Mouse (Mus musculus) lung, embryonic 16.5 days (tissue): ENCODE results near the gene Cxcl10. TPM values are rescaled to one million over a fixed set of nuclear protein-coding genes. Genes with fewer than 3 reads are reported as not detected.
"Not testable (repeated sequence)": the region's sequence is repeated elsewhere in the genome, so short reads cannot be mapped to it uniquely, and the experiment has no call there.

Experiments
- ATAC-seq: fragments of 200-750 bp; cut with Nextera tagmentation; 2 replicates; pipeline ENCODE4 v1.8.0; 2017; ENCODE audit warnings: low read depth, mild to moderate bottlenecking, moderate library complexity
- H3K27ac ChIP-seq: fragments of 300-500 bp; sonication (generic); 2 replicates; pipeline ENCODE4 v1.5.1; 2014; ENCODE audit warnings: mild to moderate bottlenecking, control low read depth, low read length
- H3K27me3 ChIP-seq: fragments of 300-500 bp; sonication (generic); 2 replicates; pipeline ENCODE4 v1.6.1; 2014; ENCODE audit warnings: low read depth, low read length, mixed read lengths; ENCODE audit not compliant: control insufficient read depth, insufficient read depth
- H3K36me3 ChIP-seq: fragments of 300-500 bp; sonication (generic); 2 replicates; pipeline ENCODE4 v1.6.1; 2014; ENCODE audit warnings: low read length; ENCODE audit not compliant: control insufficient read depth, insufficient read depth
- H3K4me1 ChIP-seq: fragments of 300-500 bp; sonication (generic); replicated peaks from 2 replicates; pipeline ENCODE4 v1.6.1; 2014; ENCODE audit warnings: low read length, mixed read lengths; ENCODE audit not compliant: control insufficient read depth, insufficient read depth
- H3K4me2 ChIP-seq: fragments of 300-500 bp; sonication (generic); 2 replicates; pipeline ENCODE4 v1.6.1; 2014; ENCODE audit warnings: low read depth, low read length, control low read depth
- H3K4me3 ChIP-seq: fragments of 300-500 bp; sonication (generic); 2 replicates; pipeline ENCODE4 v1.5.1; 2014; ENCODE audit warnings: mild to moderate bottlenecking, low read length, control low read depth
- H3K9ac ChIP-seq: fragments of 300-500 bp; sonication (generic); 2 replicates; pipeline ENCODE4 v1.6.1; 2014; ENCODE audit warnings: low read length, control low read depth
- H3K9me3 ChIP-seq: fragments of 300-500 bp; sonication (generic); 2 replicates; pipeline ENCODE4 v1.6.1; 2016; ENCODE audit warnings: low read length; ENCODE audit not compliant: control insufficient read depth
- WGBS: fragments of 180-500 bp; shearing (Covaris S2); extraction: QIAGEN DNeasy Blood & Tissue Kit; methylation state at CpG from one replicate; pipeline ENCODE4 v1.1.7; 2014; 5-methylcytosine and 5-hydroxymethylcytosine counted together
- polyA plus RNA-seq: library from polyadenylated mRNA; unstranded; fragments of >200 nt; fragmentation: Nextera tagmentation; extraction: Ambion mirVana; gene quantifications from 2 replicates; pipeline ENCODE4 v1.2.1, GENCODE M21; 2015

Cxcl10 gene
- polyA plus RNA-seq, 1 experiment from 2014 or later = 0.57 TPM

DNA sequence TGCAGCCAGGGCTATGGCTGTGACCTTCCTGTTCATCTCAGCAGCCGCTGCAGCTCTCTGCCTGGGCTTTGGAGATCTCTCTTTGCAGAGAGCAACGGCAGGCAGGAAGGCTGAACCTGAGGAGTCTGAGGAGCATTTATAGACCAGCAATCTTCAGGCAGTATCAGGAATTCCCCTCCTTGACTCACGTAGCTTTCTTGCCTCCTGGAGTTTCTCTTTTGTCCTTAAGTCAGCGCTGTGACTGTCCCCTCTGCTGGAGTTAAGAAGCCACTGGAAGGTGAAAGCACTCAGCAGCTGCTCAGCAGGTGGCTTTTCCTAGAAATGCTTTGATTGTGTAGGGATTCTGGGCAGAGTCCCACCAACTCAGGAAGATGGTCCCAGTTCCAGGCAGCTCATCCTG, 14.5 kb upstream of the Cxcl10 start:
- no peak overlapping the region for H3K4me3 ChIP-seq
- no peak overlapping the region for H3K4me2 ChIP-seq
- 14% methylated on average over 4 of the region's 4 CpGs for WGBS
- H3K27me3 ChIP-seq = no peaks in the 10 kb centered on the region
- ATAC-seq = no peak
- no peak overlapping the region for H3K27ac ChIP-seq
- no peak overlapping the region for H3K9ac ChIP-seq
- no peaks in the 10 kb centered on the region for H3K4me1 ChIP-seq
- no peaks in the 10 kb centered on the region for H3K9me3 ChIP-seq
- H3K36me3 ChIP-seq = no peaks in the 10 kb centered on the region

- no peaks in the 10 kb centered on the region for H3K27me3 ChIP-seq
- no peaks in the 10 kb centered on the region for H3K36me3 ChIP-seq
- no peaks in the 10 kb centered on the region for H3K4me1 ChIP-seq
- H3K27ac ChIP-seq = no peak overlapping the region
- H3K4me3 ChIP-seq = no peak overlapping the region
- WGBS = 72% methylated on average over 11 of the region's 11 CpGs
- no peak overlapping the region for H3K4me2 ChIP-seq
- no peak for ATAC-seq
- no peaks in the 10 kb centered on the region for H3K9me3 ChIP-seq
- no peak overlapping the region for H3K9ac ChIP-seq
These were observed 10.2 kb upstream of the Cxcl10 start for GRCm38 (mm10) chr5:92358767-92359455.

DNA sequence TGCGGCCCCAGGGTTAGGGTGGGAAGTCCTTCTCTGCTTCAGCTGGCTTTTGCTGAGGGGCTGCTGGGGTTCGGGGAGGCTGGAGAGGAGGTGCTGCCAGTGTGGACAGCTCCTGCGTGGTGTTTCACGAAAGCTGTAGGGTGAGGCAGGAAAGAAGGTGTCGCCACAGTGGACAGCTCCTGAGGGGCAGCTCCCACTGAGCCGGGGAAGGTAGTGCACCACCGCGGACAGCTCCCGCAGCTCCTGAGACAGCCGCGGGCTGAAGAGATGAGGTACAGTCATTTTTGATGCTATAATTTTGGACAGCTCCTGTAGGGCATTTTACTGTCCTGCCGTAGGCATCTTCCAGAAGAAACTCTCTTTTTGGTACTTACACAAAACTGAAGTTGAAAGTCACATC, 9.3 kb upstream of the Cxcl10 start:
- 18% methylated on average over 12 of the region's 12 CpGs for WGBS
- no peak overlapping the region for H3K4me2 ChIP-seq
- H3K4me1 ChIP-seq = 0 out of 2 replicates have a peak, but pooled peaks cover 1% of the 10 kb centered on the region
- no peak overlapping the region for H3K4me3 ChIP-seq
- H3K27me3 ChIP-seq = no peaks in the 10 kb centered on the region
- no peaks in the 10 kb centered on the region for H3K36me3 ChIP-seq
- no peak overlapping the region for H3K27ac ChIP-seq
- H3K9ac ChIP-seq = no peak overlapping the region
- ATAC-seq = peak; percentile 65
- no peaks in the 10 kb centered on the region for H3K9me3 ChIP-seq

DNA sequence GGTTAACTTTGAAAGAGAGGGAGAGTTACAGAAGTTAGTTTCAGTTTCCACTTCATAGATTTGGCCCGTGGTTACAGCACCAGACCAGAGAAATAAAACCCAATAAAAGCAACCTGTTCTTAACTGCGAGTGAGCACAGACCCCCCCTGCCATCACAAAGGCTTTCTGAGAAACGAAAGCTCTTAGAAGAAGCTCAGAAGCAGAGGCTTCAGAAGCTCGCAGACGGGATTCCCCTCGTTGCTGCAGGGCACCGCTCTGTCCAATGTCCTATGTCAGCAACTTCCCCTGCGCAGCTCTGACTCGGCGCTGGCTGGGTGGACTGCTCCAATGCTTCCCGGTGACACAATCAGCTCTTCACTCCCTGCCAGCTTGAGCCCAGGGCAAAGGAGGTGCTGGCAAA, 4.8 kb upstream of the Cxcl10 start:
- H3K4me3 ChIP-seq = peak overlapping the region; percentile 43
- peak overlapping the region; percentile 48 for H3K4me2 ChIP-seq
- H3K27ac ChIP-seq = no peak overlapping the region
- H3K4me1 ChIP-seq = peaks cover 6% of the 10 kb centered on the region; the same call in 1 of the 2 replicates
- 39% methylated on average over 11 of the region's 11 CpGs for WGBS
- no peaks in the 10 kb centered on the region for H3K36me3 ChIP-seq
- H3K9me3 ChIP-seq = no peaks in the 10 kb centered on the region
- no peak for ATAC-seq
- H3K27me3 ChIP-seq = no peaks in the 10 kb centered on the region
- H3K9ac ChIP-seq = 0 out of 2 replicates have a peak overlapping the region, but pooled peaks have one; percentile 49

DNA sequence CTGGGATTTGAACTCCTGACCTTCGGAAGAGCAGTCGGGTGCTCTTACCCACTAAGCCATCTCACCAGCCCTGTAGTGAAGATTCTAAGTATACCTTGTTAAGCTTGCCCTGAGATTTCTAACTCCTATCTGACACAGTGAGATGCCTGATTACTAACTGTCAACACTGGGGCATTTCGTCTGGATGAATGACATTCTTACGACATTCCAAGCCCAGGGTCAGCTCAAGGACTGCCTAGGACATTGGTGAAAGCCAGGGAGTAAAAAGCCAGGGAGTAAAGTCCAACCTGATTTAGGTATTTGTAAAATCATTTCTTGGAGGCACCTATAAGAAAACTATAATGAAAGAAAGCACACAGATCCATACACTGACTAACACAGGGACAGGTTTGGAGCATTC, 4.0 kb upstream of the Cxcl10 start:
- not testable (repeated sequence) for H3K4me3 ChIP-seq, H3K9me3 ChIP-seq, H3K27ac ChIP-seq, H3K4me1 ChIP-seq, H3K9ac ChIP-seq, H3K36me3 ChIP-seq, H3K4me2 ChIP-seq, ATAC-seq, H3K27me3 ChIP-seq
- WGBS = 44% methylated on average over 4 of the region's 4 CpGs

GRCm38 (mm10) chr5:92349731-92350130, 1.0 kb upstream of the Cxcl10 start:
- Histone ChIP-seq H3K27me3 (0 out of 2 replicates have a peak, but pooled peaks cover 3% of the 10 kb centered on the region), H3K4me3 (no peak overlapping the region), H3K9me3 (no peaks in the 10 kb centered on the region), H3K4me2 (no peak overlapping the region), H3K36me3 (no peaks in the 10 kb centered on the region), H3K9ac (no peak overlapping the region), H3K27ac (no peak overlapping the region), H3K4me1 (peaks cover 7% of the 10 kb centered on the region; the same call in 1 of the 2 replicates)
- 78% methylated on average over 7 of the region's 7 CpGs for WGBS
- ATAC-seq = no peak

DNA sequence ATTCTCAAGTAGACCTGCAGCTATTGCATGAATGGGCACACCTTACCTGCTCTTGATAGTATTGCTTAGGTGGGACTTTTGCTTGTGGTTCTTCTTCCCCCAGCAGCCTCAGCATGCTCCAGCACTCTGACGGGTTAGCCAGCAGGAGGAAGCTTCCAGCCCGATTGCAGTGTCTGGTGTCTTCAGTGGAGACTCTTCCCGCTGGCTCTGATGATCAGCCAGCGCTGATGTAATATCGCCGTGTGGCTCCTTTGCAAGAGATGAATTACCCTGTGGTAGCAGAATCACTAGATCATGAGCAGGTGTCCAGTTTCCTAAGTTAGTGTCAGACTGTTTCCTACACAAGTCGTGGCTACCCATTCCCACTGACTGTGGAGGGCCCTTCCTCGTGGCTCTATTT, 3.7 kb downstream of the Cxcl10 start:
- H3K27me3 ChIP-seq = 0 out of 2 replicates have a peak, but pooled peaks cover 3% of the 10 kb centered on the region
- H3K9ac ChIP-seq = no peak overlapping the region
- no peak overlapping the region for H3K4me3 ChIP-seq
- no peak overlapping the region for H3K27ac ChIP-seq
- ATAC-seq = no peak
- H3K4me1 ChIP-seq = peaks cover 4% of the 10 kb centered on the region; the same call in 1 of the 2 replicates
- WGBS = 71% methylated on average over 8 of the region's 8 CpGs
- no peaks in the 10 kb centered on the region for H3K9me3 ChIP-seq
- H3K36me3 ChIP-seq = no peaks in the 10 kb centered on the region
- no peak overlapping the region for H3K4me2 ChIP-seq

- H3K4me3 ChIP-seq = no peak overlapping the region
- no peak for ATAC-seq
- 57% methylated on average over 4 of the region's 4 CpGs for WGBS
These were observed 8.1 kb downstream of the Cxcl10 start for GRCm38 (mm10) chr5:92340606-92341005.

GRCm38 (mm10) chr5:92336743-92337142, 11.9 kb downstream of the Cxcl10 start:
- Histone ChIP-seq H3K4me1 (0 out of 2 replicates have a peak, but pooled peaks cover 2% of the 10 kb centered on the region), H3K4me3 (no peak overlapping the region), H3K9me3 (no peaks in the 10 kb centered on the region), H3K9ac (no peak overlapping the region), H3K4me2 (no peak overlapping the region), H3K36me3 (no peaks in the 10 kb centered on the region), H3K27me3 (no peaks in the 10 kb centered on the region), H3K27ac (no peak overlapping the region)
- ATAC-seq = no peak
- 72% methylated on average over 3 of the region's 3 CpGs for WGBS

More at GRCm38 (mm10) chr5:92340606-92341005, 8.1 kb downstream of the Cxcl10 start:
- Histone ChIP-seq H3K27ac (no peak overlapping the region), H3K9ac (no peak overlapping the region), H3K36me3 (no peaks in the 10 kb centered on the region), H3K9me3 (no peaks in the 10 kb centered on the region), H3K4me1 (no peaks in the 10 kb centered on the region), H3K27me3 (no peaks in the 10 kb centered on the region), H3K4me2 (no peak overlapping the region)
